Mouse (Mus musculus) cerebellum, adult 9-10 months (tissue): ENCODE data around the gene Catsperd.
"Not testable (repeated sequence)": the region's sequence is repeated elsewhere in the genome, so short reads cannot be mapped to it uniquely, and the experiment has no call there.

ENCODE experiments used
- DNase-seq: peaks from one replicate; pipeline ENCODE4 v3.0.0; 2022

Catsperd gene

DNA sequence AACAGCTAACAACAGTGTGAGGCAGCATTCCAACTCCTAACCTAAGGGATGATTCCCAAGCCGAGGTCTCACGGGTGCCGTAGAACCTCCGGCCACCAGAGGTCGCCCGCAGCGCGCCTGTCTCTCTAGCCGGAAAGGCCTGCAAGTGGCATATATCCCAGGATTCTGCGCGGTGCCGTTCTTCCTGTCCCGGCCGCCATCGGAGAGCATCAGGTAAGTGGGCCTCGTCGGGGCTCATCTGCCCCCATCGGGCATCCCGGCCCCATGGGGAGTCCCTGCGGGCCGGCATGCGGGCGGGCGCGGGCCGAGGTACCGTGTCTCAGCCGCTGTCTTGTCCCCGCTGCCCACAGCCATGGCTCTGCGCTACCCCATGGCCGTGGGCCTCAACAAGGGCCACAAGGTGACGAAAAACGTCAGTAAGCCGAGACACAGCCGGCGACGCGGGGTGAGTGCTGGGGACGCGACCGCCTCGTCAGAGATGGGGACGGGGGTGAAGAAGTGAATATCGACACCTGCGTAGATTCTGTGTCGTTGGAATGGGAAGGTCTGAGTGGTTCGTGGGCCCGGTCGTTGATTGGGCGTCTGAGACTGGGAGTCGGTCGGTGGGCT, 14.6 kb upstream of the Catsperd start, which contains the start of gene Rpl36:
Rpl36 (plus strand) TSS at position 181 of the 609 bp plus-strand sequence.
- DNase-seq, result peak; percentile 97

GRCm38 (mm10) chr17:56613893-56614292, 14.1 kb upstream of the Catsperd start:
- peak; percentile 58 for DNase-seq

GRCm38 (mm10) chr17:56614391-56615135, 13.4 kb upstream of the Catsperd start:
- peak; percentile 55 for DNase-seq

- peak; percentile 47 for DNase-seq
Observed at GRCm38 (mm10) chr17:56615136-56615784, 12.7 kb upstream of the Catsperd start.

DNA sequence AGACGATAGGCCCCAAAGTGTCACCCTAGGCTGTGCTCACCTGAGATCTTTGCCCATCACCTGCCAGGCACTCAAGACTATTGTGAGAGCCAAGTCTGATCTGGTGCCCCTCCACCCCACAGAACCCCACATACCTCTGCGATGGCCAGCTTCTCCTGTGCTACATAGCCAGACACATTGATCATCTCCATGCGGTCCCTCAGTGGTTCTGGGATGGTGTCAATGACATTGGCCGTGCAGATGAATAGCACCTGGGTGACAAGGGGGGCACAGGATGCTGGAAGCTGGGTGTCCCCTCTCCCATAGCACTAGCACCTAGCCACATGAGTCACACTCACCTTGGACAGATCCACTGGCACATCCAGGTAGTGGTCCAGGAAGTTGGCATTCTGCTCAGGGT, 12.2 kb upstream of the Catsperd start:
- DNase-seq, result peak; percentile 37

GRCm38 (mm10) chr17:56616725-56617124, 11.2 kb upstream of the Catsperd start:
- no peak for DNase-seq

DNA sequence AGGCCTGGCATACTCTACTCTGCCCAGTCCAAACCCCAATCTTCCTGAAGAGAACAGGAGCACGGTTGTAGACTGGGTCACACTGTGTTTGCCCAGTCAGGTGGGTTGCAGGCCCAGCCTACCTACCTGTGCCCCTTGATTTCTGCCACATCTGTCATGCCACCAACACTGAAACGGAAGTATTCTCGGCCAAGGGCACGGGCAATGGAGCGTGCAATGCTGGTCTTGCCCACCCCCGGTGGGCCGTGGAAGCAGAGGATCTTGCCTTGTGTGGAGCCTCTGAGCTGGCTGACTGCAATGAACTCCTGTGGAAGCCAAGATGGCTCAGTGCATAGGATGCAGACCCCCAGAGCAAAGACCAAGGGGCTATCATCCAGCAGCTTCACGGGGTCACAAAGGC, 10.3 kb upstream of the Catsperd start:
- DNase-seq, result peak; percentile 11

- no peak for DNase-seq
Observed at GRCm38 (mm10) chr17:56625495-56625894, 2.4 kb upstream of the Catsperd start.

DNA sequence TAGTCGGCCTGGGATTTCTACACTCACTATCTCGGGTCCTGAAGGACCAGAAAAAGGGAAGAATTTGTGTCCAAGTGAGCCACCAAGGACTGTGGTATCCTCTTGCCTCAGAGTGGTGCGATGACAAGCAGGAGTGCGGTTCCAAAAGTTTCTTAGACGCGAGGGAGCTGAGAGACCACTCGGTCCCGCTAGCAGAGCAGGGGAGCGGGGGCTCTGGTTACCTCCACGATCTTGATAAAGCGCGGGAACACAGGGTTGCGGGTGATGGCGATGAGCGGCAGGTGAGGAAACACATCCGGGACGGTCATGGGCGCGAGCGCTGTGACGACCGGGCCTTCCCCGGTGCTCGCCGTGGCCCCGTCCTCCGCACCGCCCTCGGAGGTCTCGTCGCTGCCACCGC, 1.7 kb upstream of the Catsperd start:
- peak; percentile 54 for DNase-seq

DNA sequence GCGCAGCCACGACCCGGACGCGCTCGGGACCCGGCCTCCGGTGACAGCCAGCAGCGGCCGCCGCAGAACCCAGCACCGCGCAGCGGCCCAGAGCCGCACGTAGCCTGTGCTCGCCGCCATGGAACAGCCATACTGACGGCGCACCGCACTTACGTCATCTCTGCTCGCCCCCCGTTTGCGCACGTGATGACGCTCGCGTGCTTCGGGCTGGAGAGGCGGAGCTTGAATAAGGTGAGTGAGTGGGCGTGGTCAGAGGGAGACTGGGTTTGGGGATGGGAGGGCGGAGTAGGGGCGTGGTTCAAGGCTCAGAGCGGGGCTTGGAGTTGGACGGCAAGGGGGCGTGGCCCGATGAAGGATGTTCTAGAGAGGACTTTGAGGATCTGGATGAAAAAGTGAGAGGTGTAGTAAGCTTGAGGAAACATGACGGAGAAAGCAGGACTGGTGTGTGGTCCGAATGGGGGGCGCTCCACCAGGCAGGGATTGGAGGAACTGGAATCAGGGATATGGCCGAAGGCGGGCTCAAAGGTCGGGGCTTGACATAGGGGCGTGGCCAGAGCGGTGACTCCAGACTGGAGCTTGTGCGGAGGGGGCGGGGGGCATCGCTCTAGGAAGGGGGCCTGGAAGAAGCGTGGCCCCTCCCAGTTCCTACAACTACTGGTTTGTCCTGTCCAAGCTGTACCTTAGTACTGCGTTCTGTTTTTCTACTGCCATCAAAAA, 1.0 kb upstream of the Catsperd start, which contains the start of gene Lonp1:
Lonp1 (minus strand) TSS at position 134 of the 717 bp plus-strand sequence.
- peak; percentile 98 for DNase-seq

GRCm38 (mm10) chr17:56629800-56630781, 2.1 kb downstream of the Catsperd start:
- DNase-seq, result not testable (repeated sequence)

- DNase-seq, result no peak
Observed at GRCm38 (mm10) chr17:56631807-56632206, 3.9 kb downstream of the Catsperd start.

DNA sequence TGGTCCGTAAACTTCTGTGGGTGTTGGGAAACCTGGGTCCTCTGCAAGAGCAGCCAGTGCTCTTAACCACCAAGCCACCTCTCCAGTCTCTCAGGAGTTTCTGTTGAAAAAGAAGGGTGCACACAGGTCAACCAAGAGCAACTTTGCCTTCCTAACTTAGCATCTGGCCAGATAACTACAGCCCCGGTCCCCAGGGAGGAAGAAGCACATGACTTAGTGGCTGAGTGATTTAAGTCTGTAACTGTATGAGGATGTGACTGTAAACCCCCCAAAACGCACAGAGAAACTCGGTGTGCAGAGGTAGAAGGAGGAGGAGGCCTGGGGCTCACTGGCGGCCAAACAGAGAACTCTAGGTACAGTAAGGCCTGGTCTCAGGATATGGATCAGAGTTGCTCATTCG, 6.1 kb downstream of the Catsperd start:
- DNase-seq, result no peak

DNA sequence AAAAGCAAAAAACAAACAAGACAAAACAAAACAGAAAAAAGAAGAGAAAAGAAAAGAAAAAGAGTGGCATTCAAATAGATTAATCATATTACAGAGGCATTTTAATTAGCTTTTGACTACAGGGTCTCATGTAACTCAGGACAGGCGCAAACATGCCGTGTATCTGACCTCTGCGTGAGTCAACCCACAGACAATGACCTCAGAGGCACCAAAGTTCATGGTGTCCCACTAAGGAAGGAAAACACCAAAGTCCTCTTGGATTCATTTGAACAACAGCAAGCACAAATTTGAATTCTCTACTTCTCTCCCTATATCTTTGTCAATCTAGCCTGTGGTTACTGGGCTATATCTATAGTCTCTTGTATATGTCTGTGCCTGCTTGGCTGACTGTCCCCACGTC, 15.3 kb downstream of the Catsperd start:
- no peak for DNase-seq

DNA sequence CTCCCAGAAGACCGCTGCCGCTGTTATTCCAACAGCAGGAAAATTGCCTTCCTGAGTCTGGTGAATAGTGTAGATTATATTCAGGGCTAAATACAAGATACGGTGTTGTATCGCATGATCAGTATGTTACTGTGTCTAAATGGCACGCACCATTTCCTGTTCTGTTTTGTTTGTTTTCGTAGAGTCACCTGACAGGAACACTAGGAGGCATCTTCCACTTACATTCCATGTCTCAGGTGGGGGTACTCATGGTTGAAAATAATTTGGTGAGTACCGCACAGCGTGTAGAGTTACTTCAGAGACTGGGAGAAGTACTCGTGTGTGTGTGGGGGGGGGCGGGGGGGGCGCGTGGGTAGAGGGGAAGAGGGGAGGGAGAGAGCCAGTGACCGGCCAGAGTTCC, 19.6 kb downstream of the Catsperd start:
- no peak for DNase-seq

GRCm38 (mm10) chr17:56651801-56652200, 23.9 kb downstream of the Catsperd start:
- DNase-seq, result no peak

DNA sequence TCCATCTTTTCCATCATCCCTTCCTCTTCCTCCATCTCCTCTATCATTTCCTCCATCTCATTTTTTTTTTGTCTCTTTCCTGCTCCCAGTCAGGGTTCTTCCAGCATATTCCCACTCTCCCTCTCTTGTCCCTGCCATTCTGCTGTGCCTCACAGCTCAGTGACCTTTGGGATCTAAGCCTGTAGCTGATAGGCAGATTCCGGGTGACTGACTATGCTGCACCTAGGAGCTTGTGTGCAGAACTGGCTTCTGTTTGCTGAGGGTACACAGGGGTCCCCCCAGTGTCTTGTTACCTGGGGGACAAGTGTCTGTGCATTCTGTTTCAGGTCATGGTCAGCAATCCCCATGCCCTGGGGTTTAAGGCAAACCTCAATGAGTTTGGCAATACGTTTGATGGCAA, 26.8 kb downstream of the Catsperd start:
- no peak for DNase-seq

GRCm38 (mm10) chr17:56655311-56655710, 27.4 kb downstream of the Catsperd start:
- DNase-seq, result no peak

- no peak for DNase-seq
Observed at GRCm38 (mm10) chr17:56656171-56656570, 28.2 kb downstream of the Catsperd start.

GRCm38 (mm10) chr17:56663659-56664058, 35.7 kb downstream of the Catsperd start:
- no peak for DNase-seq

DNA sequence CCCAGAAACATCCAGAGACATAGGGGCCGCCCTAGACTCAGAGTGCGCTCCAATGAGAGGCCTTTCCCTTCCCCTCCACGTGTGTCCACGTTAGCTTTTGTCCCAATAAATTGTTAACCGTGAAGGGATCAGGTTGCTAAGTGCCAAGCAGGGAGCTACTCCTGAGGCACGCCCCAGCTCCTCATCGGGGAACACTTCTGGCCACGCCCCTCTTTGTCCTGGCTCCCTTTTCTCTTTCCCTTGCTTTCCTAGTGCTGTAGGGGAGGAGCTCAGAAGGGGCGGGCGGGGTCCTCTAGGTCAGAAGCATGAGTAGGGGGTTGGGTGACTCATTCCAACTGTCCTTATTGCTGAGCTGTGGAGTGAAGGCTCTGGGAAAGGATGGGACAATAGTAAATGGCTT, 36.4 kb downstream of the Catsperd start:
- DNase-seq, result no peak

- DNase-seq, result no peak
Observed at GRCm38 (mm10) chr17:56666384-56666783, 38.4 kb downstream of the Catsperd start.
